Comparison of ENCODE assay signal across 8 mouse cellular contexts in the genomic region with DNA sequence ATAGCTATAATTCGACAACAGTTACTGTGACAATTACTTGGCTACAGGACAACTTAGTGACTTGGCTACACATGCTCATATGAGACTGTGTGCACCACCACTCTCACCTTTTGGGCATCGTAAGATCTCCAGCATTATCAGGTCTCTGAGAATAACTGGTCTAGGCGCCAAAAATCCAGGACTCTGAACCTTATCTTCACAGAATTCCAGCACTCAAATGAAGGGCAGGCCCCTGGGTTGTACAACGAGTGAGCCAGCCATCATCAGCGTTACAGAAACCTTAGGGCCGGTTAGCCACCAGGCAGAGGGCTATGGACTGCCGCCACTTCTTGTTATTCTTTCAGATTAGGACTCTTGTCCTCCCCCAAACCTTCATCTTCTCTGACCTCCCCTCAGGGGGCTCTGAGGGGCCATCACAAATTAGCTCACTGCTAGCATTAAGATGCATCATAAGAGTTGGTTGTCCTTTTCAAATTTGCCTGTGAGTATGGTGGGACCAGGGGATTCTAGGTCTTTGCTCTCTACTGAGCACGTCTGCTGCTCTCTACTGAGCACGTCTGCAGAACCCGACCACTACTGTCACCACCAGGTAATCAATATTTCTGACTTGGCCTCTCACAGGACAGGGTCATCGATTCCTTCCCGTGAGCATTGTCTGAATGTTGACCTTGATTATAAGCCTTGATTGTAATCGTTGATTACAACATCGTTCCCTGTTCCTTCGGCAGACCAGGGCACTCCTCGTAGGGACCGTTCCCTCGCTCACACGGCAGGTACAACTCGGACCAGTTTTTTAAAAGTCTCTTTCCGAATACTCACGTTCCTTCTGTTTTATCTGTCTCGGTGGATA. TPM values are rescaled to one million over a fixed set of nuclear protein-coding genes. Genes with fewer than 3 reads are reported as not detected.
DNase-seq lines count a peak whose midpoint lies in the region; ATAC-seq and TF ChIP-seq lines count a peak whose summit lies in the region.

No protein-coding gene starts in this region.

- peak overlapping the region; percentile 91 for H3K4me2 ChIP-seq in hindbrain, embryonic 11.5 days (replicated peaks; ENCODE audit: low read depth, low read length)
- peak overlapping the region; percentile 93 for H3K4me2 ChIP-seq in midbrain, embryonic 13.5 days (replicated peaks)

- H3K4me1 ChIP-seq in bone marrow, adult 2 months (ENCODE audit: control insufficient read depth, insufficient read depth, low read length): no peaks in the 10 kb centered on the region; the same call in 1 of the 2 replicates
- H3K4me1 ChIP-seq in hindbrain, embryonic 11.5 days (replicated peaks; ENCODE audit: control insufficient read depth, insufficient read depth, low read length): no peaks in the 10 kb centered on the region
- peaks cover 34% of the 10 kb centered on the region for H3K4me1 ChIP-seq in midbrain, embryonic 13.5 days (replicated peaks)

- peak overlapping the region; percentile 70 for H3K4me3 ChIP-seq in bone marrow, adult 2 months (replicated peaks; ENCODE audit: control insufficient read depth, low read depth, low read length)
- H3K4me3 ChIP-seq in hindbrain, embryonic 11.5 days (ENCODE audit: low read depth, low read length): peak overlapping the region; percentile 63
- H3K4me3 ChIP-seq in midbrain, embryonic 13.5 days (replicated peaks): peak overlapping the region; percentile 50

- H3K27me3 ChIP-seq in hindbrain, embryonic 11.5 days (ENCODE audit: control insufficient read depth, insufficient read depth, low read length): peaks cover 4% of the 10 kb centered on the region
- peaks cover 14% of the 10 kb centered on the region for H3K27me3 ChIP-seq in midbrain, embryonic 13.5 days

- peak; percentile 50 for ATAC-seq in hindbrain, embryonic 11.5 days (ENCODE audit: low FRiP score)
- peak; percentile 48 for ATAC-seq in midbrain, embryonic 13.5 days

- 11% methylated on average over 23 of the region's 23 CpGs for WGBS in bone marrow, adult 2 months
- 8% methylated on average over 23 of the region's 23 CpGs for whole genome bisulfite sequencing in hindbrain, embryonic 11.5 days
- WGBS in midbrain, embryonic 13.5 days: 9% methylated on average over 23 of the region's 23 CpGs

- TF ChIP-seq CTCF in bone marrow, adult 2 months (IDR thresholded peaks at IDR 0.05; ENCODE audit: control insufficient read depth, insufficient read depth, low read length): no peak

- peak overlapping the region; percentile 51 for H3K9ac ChIP-seq in hindbrain, embryonic 11.5 days (ENCODE audit: low read depth, low read length)
- peak overlapping the region; percentile 62 for H3K9ac ChIP-seq in midbrain, embryonic 13.5 days (replicated peaks)

- DNase-seq in kidney, adult 9 months: peak; percentile 38
- DNase-seq in kidney, postnatal 25 days: no peak
- no peak for DNase-seq in hindbrain, embryonic 11.5 days (ENCODE audit: low spot score)
- no peak for DNase-seq in retina, postnatal 1 day
- DNase-seq in thymus, postnatal 0 days (ENCODE audit: low spot score): no peak
- DNase-seq in lung, postnatal 14 days: no peak

- no peak overlapping the region for H3K27ac ChIP-seq in bone marrow, adult 2 months (ENCODE audit: control insufficient read depth, insufficient read depth, low read depth, low read length, poor library complexity)
- no peak overlapping the region for H3K27ac ChIP-seq in hindbrain, embryonic 11.5 days (ENCODE audit: low read depth, low read length)
- no peak overlapping the region for H3K27ac ChIP-seq in midbrain, embryonic 13.5 days

- H3K9me3 ChIP-seq in hindbrain, embryonic 11.5 days (ENCODE audit: control insufficient read depth, low read length): no peaks in the 10 kb centered on the region
- no peaks in the 10 kb centered on the region for H3K9me3 ChIP-seq in midbrain, embryonic 13.5 days

- no peaks in the 10 kb centered on the region for H3K36me3 ChIP-seq in hindbrain, embryonic 11.5 days (ENCODE audit: control insufficient read depth, insufficient read depth, low read length)
- no peaks in the 10 kb centered on the region for H3K36me3 ChIP-seq in midbrain, embryonic 13.5 days

- TF ChIP-seq POLR2A in bone marrow, adult 2 months (IDR thresholded peaks at IDR 0.05; ENCODE audit: borderline replicate concordance, control insufficient read depth, low read depth, low read length): no peak

RNA-seq across cellular contexts. Expression of gene Irgm1, which starts 18.6 kb away (rescaled TPM):
- polyA plus RNA-seq in bone marrow, adult 2 months (2011; ENCODE audit: insufficient read depth, insufficient read length, low replicate concordance, missing spikeins): 15.8 and 21.3 TPM in 2 replicates
- 1.5 and 2.1 TPM in 2 replicates for polyA plus RNA-seq in hindbrain, embryonic 11.5 days (2014; fragmentation: Nextera tagmentation; extraction: Ambion mirVana)
- 1.8 and 1.9 TPM in 2 replicates for polyA plus RNA-seq in midbrain, embryonic 13.5 days (2015; fragmentation: Nextera tagmentation; extraction: Ambion mirVana)
- polyA plus RNA-seq in thymus, postnatal 0 days (2015; fragmentation: Nextera tagmentation; extraction: Ambion mirVana): 57.1 and 61.0 TPM in 2 replicates

RNA-seq across cellular contexts. Expression of gene Gm12184, which starts 26.4 kb away (rescaled TPM):
- polyA plus RNA-seq in bone marrow, adult 2 months (2011; ENCODE audit: insufficient read depth, insufficient read length, low replicate concordance, missing spikeins): 43.1 and 76.8 TPM in 2 replicates
- polyA plus RNA-seq in hindbrain, embryonic 11.5 days (2014; fragmentation: Nextera tagmentation; extraction: Ambion mirVana): 5.8 and 7.4 TPM in 2 replicates
- polyA plus RNA-seq in midbrain, embryonic 13.5 days (2015; fragmentation: Nextera tagmentation; extraction: Ambion mirVana): 3.4 and 3.6 TPM in 2 replicates
- polyA plus RNA-seq in thymus, postnatal 0 days (2015; fragmentation: Nextera tagmentation; extraction: Ambion mirVana): 7.6 and 8.8 TPM in 2 replicates

RNA-seq across cellular contexts. Expression of gene Trim7, which starts 26.9 kb away (rescaled TPM):
- 8.4 and 14.4 TPM in 2 replicates for polyA plus RNA-seq in bone marrow, adult 2 months (2011; ENCODE audit: insufficient read depth, insufficient read length, low replicate concordance, missing spikeins)
- 0.56 and 0.77 TPM in 2 replicates for polyA plus RNA-seq in hindbrain, embryonic 11.5 days (2014; fragmentation: Nextera tagmentation; extraction: Ambion mirVana)
- 0.89 and 1.0 TPM in 2 replicates for polyA plus RNA-seq in midbrain, embryonic 13.5 days (2015; fragmentation: Nextera tagmentation; extraction: Ambion mirVana)
- polyA plus RNA-seq in thymus, postnatal 0 days (2015; fragmentation: Nextera tagmentation; extraction: Ambion mirVana): 1.1 and 2.1 TPM in 2 replicates

RNA-seq across cellular contexts. Expression of gene Trim41, which starts 35.7 kb away (rescaled TPM):
- 39.7 and 51.0 TPM in 2 replicates for polyA plus RNA-seq in bone marrow, adult 2 months (2011; ENCODE audit: insufficient read depth, insufficient read length, low replicate concordance, missing spikeins)
- 4.2 and 4.5 TPM in 2 replicates for polyA plus RNA-seq in hindbrain, embryonic 11.5 days (2014; fragmentation: Nextera tagmentation; extraction: Ambion mirVana)
- polyA plus RNA-seq in midbrain, embryonic 13.5 days (2015; fragmentation: Nextera tagmentation; extraction: Ambion mirVana): 6.9 and 7.0 TPM in 2 replicates
- 3.5 and 5.5 TPM in 2 replicates for polyA plus RNA-seq in thymus, postnatal 0 days (2015; fragmentation: Nextera tagmentation; extraction: Ambion mirVana)

RNA-seq across cellular contexts. Expression of gene Gm5431, which starts 49.2 kb away (rescaled TPM):
- 2.0 TPM in 1 of 2 replicates, not detected in the other for polyA plus RNA-seq in bone marrow, adult 2 months (2011; ENCODE audit: insufficient read depth, insufficient read length, low replicate concordance, missing spikeins)
- 0.14 and 0.26 TPM in 2 replicates for polyA plus RNA-seq in hindbrain, embryonic 11.5 days (2014; fragmentation: Nextera tagmentation; extraction: Ambion mirVana)
- polyA plus RNA-seq in midbrain, embryonic 13.5 days (2015; fragmentation: Nextera tagmentation; extraction: Ambion mirVana): 0.17 and 0.21 TPM in 2 replicates
- 0.29 and 0.46 TPM in 2 replicates for polyA plus RNA-seq in thymus, postnatal 0 days (2015; fragmentation: Nextera tagmentation; extraction: Ambion mirVana)
